In the genomic region with DNA sequence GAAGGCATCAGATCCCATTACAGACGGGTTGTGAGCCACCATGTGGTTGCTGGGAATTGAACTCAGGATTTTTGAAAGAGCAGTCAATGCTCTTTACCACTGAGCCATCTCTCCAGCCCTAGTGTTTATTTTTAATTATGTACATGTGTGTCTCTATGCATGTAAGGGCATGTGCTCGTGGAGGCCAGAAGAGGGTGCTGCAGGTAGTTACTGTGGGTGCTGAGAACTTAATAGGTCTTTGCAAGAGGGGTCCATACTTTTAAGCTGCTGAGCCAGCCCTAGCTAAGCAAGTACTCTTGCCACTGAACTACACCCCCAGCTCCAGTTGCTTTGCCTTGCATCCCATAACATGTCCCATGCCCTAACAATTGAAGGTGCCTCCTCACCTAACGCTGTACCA, we compare ENCODE assay signal across 8 mouse cellular contexts. TPM values are rescaled to one million over a fixed set of nuclear protein-coding genes. Genes with fewer than 3 reads are reported as not detected.
DNase-seq lines count a peak whose midpoint lies in the region; ATAC-seq and TF ChIP-seq lines count a peak whose summit lies in the region.

No protein-coding gene starts in this region.

- no peak overlapping the region for H3K9ac ChIP-seq in lung, embryonic 14.5 days
- peak overlapping the region; percentile 70; the same call in 1 of the 2 replicates for H3K9ac ChIP-seq in embryonic facial prominence, embryonic 11.5 days (replicated peaks; ENCODE audit: low read length)
- H3K9ac ChIP-seq in intestine, embryonic 16.5 days (ENCODE audit: low read depth, low read length), result peak overlapping the region; percentile 92
- no peak overlapping the region for H3K9ac ChIP-seq in neural tube, embryonic 14.5 days (replicated peaks; ENCODE audit: low read depth, low read length)

- peak overlapping the region; percentile 80; the same call in 1 of the 2 replicates for H3K4me3 ChIP-seq in lung, embryonic 14.5 days (ENCODE audit: low read depth, low read length)
- H3K4me3 ChIP-seq in embryonic facial prominence, embryonic 11.5 days (ENCODE audit: low read depth, low read length), result no peak overlapping the region
- H3K4me3 ChIP-seq in intestine, embryonic 16.5 days (ENCODE audit: low read length), result peak overlapping the region; percentile 95
- H3K4me3 ChIP-seq in neural tube, embryonic 14.5 days (ENCODE audit: low read depth, low read length), result peak overlapping the region; percentile 72

- ATAC-seq in lung, embryonic 14.5 days (ENCODE audit: insufficient read depth), result no peak
- ATAC-seq in embryonic facial prominence, embryonic 11.5 days (replicated peaks; ENCODE audit: insufficient number of reproducible peaks, low FRiP score, low TSS enrichment, low read depth), result no peak
- ATAC-seq in intestine, embryonic 16.5 days, result no peak
- no peak; the same call in 1 of the 2 replicates for ATAC-seq in neural tube, embryonic 14.5 days (ENCODE audit: low read depth)
- ATAC-seq in monocyte, adult 5-6 weeks (replicated peaks; ENCODE audit: insufficient number of reproducible peaks, low FRiP score, low TSS enrichment, poor library complexity, severe bottlenecking), result no peak

- DNase-seq in lung, embryonic 14.5 days, result no peak
- DNase-seq in lung, postnatal 14 days, result no peak
- no peak for DNase-seq in embryonic facial prominence, embryonic 11.5 days (ENCODE audit: low spot score)
- no peak for DNase-seq in layer of hippocampus, postnatal 36 days
- DNase-seq in urinary bladder, postnatal 14 days (ENCODE audit: low spot score), result no peak

- H3K9me3 ChIP-seq in lung, embryonic 14.5 days (ENCODE audit: low read depth, low read length), result no peaks in the 10 kb centered on the region
- no peaks in the 10 kb centered on the region for H3K9me3 ChIP-seq in embryonic facial prominence, embryonic 11.5 days (replicated peaks; ENCODE audit: control insufficient read depth, low read length)
- H3K9me3 ChIP-seq in intestine, embryonic 16.5 days (ENCODE audit: control insufficient read depth, low read length), result no peaks in the 10 kb centered on the region
- H3K9me3 ChIP-seq in neural tube, embryonic 14.5 days (ENCODE audit: control insufficient read depth, low read length), result no peaks in the 10 kb centered on the region

- TF ChIP-seq CTCF in lung, embryonic 14.5 days (IDR thresholded peaks at IDR 0.05; ENCODE audit: low read depth), result no peak

- WGBS in lung, embryonic 14.5 days, result 79% methylated on average over 3 of the region's 3 CpGs
- 75% methylated on average over 3 of the region's 3 CpGs for WGBS in embryonic facial prominence, embryonic 11.5 days
- 81% methylated on average over 3 of the region's 3 CpGs for WGBS in intestine, embryonic 16.5 days
- 86% methylated on average over 3 of the region's 3 CpGs for WGBS in neural tube, embryonic 14.5 days

- peak overlapping the region; percentile 97 for H3K4me2 ChIP-seq in lung, embryonic 14.5 days
- H3K4me2 ChIP-seq in embryonic facial prominence, embryonic 11.5 days (ENCODE audit: low read depth, low read length), result peak overlapping the region; percentile 88
- H3K4me2 ChIP-seq in intestine, embryonic 16.5 days (ENCODE audit: low read depth, low read length), result peak overlapping the region; percentile 95
- H3K4me2 ChIP-seq in neural tube, embryonic 14.5 days (ENCODE audit: low read depth, low read length), result peak overlapping the region; percentile 91

- no peaks in the 10 kb centered on the region for H3K27me3 ChIP-seq in lung, embryonic 14.5 days (ENCODE audit: insufficient read depth, low read length)
- H3K27me3 ChIP-seq in embryonic facial prominence, embryonic 11.5 days (ENCODE audit: control insufficient read depth, insufficient read depth, low read length), result no peaks in the 10 kb centered on the region
- no peaks in the 10 kb centered on the region for H3K27me3 ChIP-seq in intestine, embryonic 16.5 days (replicated peaks; ENCODE audit: control insufficient read depth, insufficient read depth, low read length)
- H3K27me3 ChIP-seq in neural tube, embryonic 14.5 days (ENCODE audit: control insufficient read depth, insufficient read depth, low read length), result no peaks in the 10 kb centered on the region

- peaks cover 71% of the 10 kb centered on the region for H3K36me3 ChIP-seq in lung, embryonic 14.5 days (ENCODE audit: insufficient read depth)
- H3K36me3 ChIP-seq in embryonic facial prominence, embryonic 11.5 days (replicated peaks; ENCODE audit: control insufficient read depth, insufficient read depth, low read depth, low read length), result peaks cover 3% of the 10 kb centered on the region
- H3K36me3 ChIP-seq in intestine, embryonic 16.5 days (ENCODE audit: control insufficient read depth, insufficient read depth, low read length), result peaks cover 32% of the 10 kb centered on the region
- peaks cover 42% of the 10 kb centered on the region for H3K36me3 ChIP-seq in neural tube, embryonic 14.5 days (ENCODE audit: control insufficient read depth, insufficient read depth, low read length)

- no peak overlapping the region for H3K27ac ChIP-seq in lung, embryonic 14.5 days (ENCODE audit: low read depth)
- no peak overlapping the region for H3K27ac ChIP-seq in embryonic facial prominence, embryonic 11.5 days (replicated peaks; ENCODE audit: low read depth, low read length)
- no peak overlapping the region; the same call in 1 of the 2 replicates for H3K27ac ChIP-seq in intestine, embryonic 16.5 days (ENCODE audit: low read length)
- H3K27ac ChIP-seq in neural tube, embryonic 14.5 days (ENCODE audit: low read depth, low read length), result no peak overlapping the region

- peaks cover 4% of the 10 kb centered on the region; the same call in 1 of the 2 replicates for H3K4me1 ChIP-seq in lung, embryonic 14.5 days (ENCODE audit: insufficient read depth)
- H3K4me1 ChIP-seq in embryonic facial prominence, embryonic 11.5 days (ENCODE audit: control insufficient read depth, insufficient read depth, low read length), result peaks cover 5% of the 10 kb centered on the region; the same call in 1 of the 2 replicates
- H3K4me1 ChIP-seq in intestine, embryonic 16.5 days (ENCODE audit: control insufficient read depth, insufficient read depth, low read length), result peaks cover 15% of the 10 kb centered on the region
- peaks cover 10% of the 10 kb centered on the region for H3K4me1 ChIP-seq in neural tube, embryonic 14.5 days (ENCODE audit: control insufficient read depth, insufficient read depth, low read length)

RNA-seq across cellular contexts. Expression of a gene that starts 1.3 kb away (rescaled TPM):
- polyA plus RNA-seq in lung, embryonic 14.5 days (2014; fragmentation: Nextera tagmentation; extraction: Ambion mirVana), result 67.4 and 72.8 TPM in 2 replicates
- 50.6 and 54.1 TPM in 2 replicates for polyA plus RNA-seq in embryonic facial prominence, embryonic 11.5 days (2014; fragmentation: Nextera tagmentation; extraction: Ambion mirVana)
- polyA plus RNA-seq in intestine, embryonic 16.5 days (2015; fragmentation: Nextera tagmentation; extraction: Ambion mirVana), result 76.0 and 77.1 TPM in 2 replicates
- polyA plus RNA-seq in neural tube, embryonic 14.5 days (2014; fragmentation: Nextera tagmentation; extraction: Ambion mirVana), result 51.3 and 51.7 TPM in 2 replicates
- total RNA-seq in layer of hippocampus, postnatal 36 days (2021), result 10 to 100 TPM; 15.1 to 16.2 TPM
- 7.0 to 21.9 TPM (median 15.6 TPM) in 3 replicates for total RNA-seq in monocyte, adult 5-6 weeks (2017)

RNA-seq across cellular contexts. Expression of a gene that starts 6.3 kb away (rescaled TPM):
- 377 and 384 TPM in 2 replicates for polyA plus RNA-seq in lung, embryonic 14.5 days (2014; fragmentation: Nextera tagmentation; extraction: Ambion mirVana)
- 322 and 340 TPM in 2 replicates for polyA plus RNA-seq in embryonic facial prominence, embryonic 11.5 days (2014; fragmentation: Nextera tagmentation; extraction: Ambion mirVana)
- 292 and 296 TPM in 2 replicates for polyA plus RNA-seq in intestine, embryonic 16.5 days (2015; fragmentation: Nextera tagmentation; extraction: Ambion mirVana)
- 265 and 294 TPM in 2 replicates for polyA plus RNA-seq in neural tube, embryonic 14.5 days (2014; fragmentation: Nextera tagmentation; extraction: Ambion mirVana)
- 100 to 1,000 TPM; 131 to 145 TPM for total RNA-seq in layer of hippocampus, postnatal 36 days (2021)
- 106 to 180 TPM (median 151 TPM) in 3 replicates for total RNA-seq in monocyte, adult 5-6 weeks (2017)

RNA-seq across cellular contexts. Expression of a gene that starts 14.3 kb away (rescaled TPM):
- polyA plus RNA-seq in lung, embryonic 14.5 days (2014; fragmentation: Nextera tagmentation; extraction: Ambion mirVana), result 18.5 and 20.4 TPM in 2 replicates
- 20.3 and 21.2 TPM in 2 replicates for polyA plus RNA-seq in embryonic facial prominence, embryonic 11.5 days (2014; fragmentation: Nextera tagmentation; extraction: Ambion mirVana)
- 13.5 and 16.3 TPM in 2 replicates for polyA plus RNA-seq in intestine, embryonic 16.5 days (2015; fragmentation: Nextera tagmentation; extraction: Ambion mirVana)
- 22.5 and 28.8 TPM in 2 replicates for polyA plus RNA-seq in neural tube, embryonic 14.5 days (2014; fragmentation: Nextera tagmentation; extraction: Ambion mirVana)
- 10 to 100 TPM; 28.4 to 30.9 TPM for total RNA-seq in layer of hippocampus, postnatal 36 days (2021)
- total RNA-seq in monocyte, adult 5-6 weeks (2017), result 6.4 to 27.2 TPM (median 23.9 TPM) in 3 replicates

RNA-seq across cellular contexts. Expression of a gene that starts 19.0 kb away (rescaled TPM):
- 13.9 and 14.4 TPM in 2 replicates for polyA plus RNA-seq in lung, embryonic 14.5 days (2014; fragmentation: Nextera tagmentation; extraction: Ambion mirVana)
- polyA plus RNA-seq in embryonic facial prominence, embryonic 11.5 days (2014; fragmentation: Nextera tagmentation; extraction: Ambion mirVana), result 15.3 and 16.9 TPM in 2 replicates
- polyA plus RNA-seq in intestine, embryonic 16.5 days (2015; fragmentation: Nextera tagmentation; extraction: Ambion mirVana), result 7.1 and 7.7 TPM in 2 replicates
- polyA plus RNA-seq in neural tube, embryonic 14.5 days (2014; fragmentation: Nextera tagmentation; extraction: Ambion mirVana), result 12.9 and 20.5 TPM in 2 replicates
- total RNA-seq in layer of hippocampus, postnatal 36 days (2021), result 10 to 100 TPM; 16.8 to 18.1 TPM
- 11.8 to 12.1 TPM (median 11.9 TPM) in 3 replicates for total RNA-seq in monocyte, adult 5-6 weeks (2017)

Comparison
In these comparisons a context has a peak if more than half of its experiments do, and no peak if none do; other contexts are left out.
1. H3K9ac ChIP-seq: peak in embryonic facial prominence, embryonic 11.5 days (single experiment) and intestine, embryonic 16.5 days (single experiment); none in lung, embryonic 14.5 days (single experiment) and neural tube, embryonic 14.5 days (single experiment).
2. Peak in every context shown above with its lines, with median percentiles within 50 percentile points of each other: H3K4me2 ChIP-seq.